Mouse (Mus musculus): ENCODE data around the gene Pex11a. TPM values are rescaled to one million over a fixed set of nuclear protein-coding genes. Genes with fewer than 3 reads are reported as not detected.

The Pex11a gene
- total RNA-seq, 2 experiments from 2014 or later = 55.5 to 61.1 TPM

Other genes starting within 250 kb of the Pex11a start
- 10 to 100 TPM; 13.8 to 22.0 TPM for gene Rhcg, start 125.5 kb downstream of the Pex11a start, total RNA-seq (2021)
- gene Ticrr, start 82.9 kb downstream of the Pex11a start, total RNA-seq (2021) = under 1 TPM; 0.07 to 0.13 TPM
- gene Kif7, start 27.4 kb downstream of the Pex11a start, total RNA-seq (2021) = 1 to 10 TPM; 2.3 to 2.5 TPM
- 1,000 to 10,000 TPM in 1 of 2 experiments, 100 to 1,000 TPM in 1; 490 to 1,137 TPM for gene Plin1, start 10.2 kb downstream of the Pex11a start, total RNA-seq (2021)
- gene Wdr93, start within 50 bp of the Pex11a start, total RNA-seq (2021) = 1 to 10 TPM; 1.8 to 2.5 TPM
- gene Mesp1, start 50.7 kb upstream of the Pex11a start, total RNA-seq (2021) = not detected
- gene Mesp2, start 67.6 kb upstream of the Pex11a start, total RNA-seq (2021) = under 1 TPM; 0.36 to 0.90 TPM
- gene Anpep, start 117.9 kb upstream of the Pex11a start, total RNA-seq (2021) = 10 to 100 TPM in 1 of 2 experiments, 1 to 10 TPM in 1; 6.8 to 15.4 TPM
- 10 to 100 TPM; 20.0 to 25.7 TPM for gene Ap3s2, start 177.5 kb upstream of the Pex11a start, total RNA-seq (2021)
- gene Arpin, start 192.2 kb upstream of the Pex11a start, total RNA-seq (2021) = 10 to 100 TPM; 12.8 to 14.7 TPM

All from adrenal gland, adult 18-20 months (tissue).